ENCODE assay signal across 33 mouse cellular contexts in the genomic region with DNA sequence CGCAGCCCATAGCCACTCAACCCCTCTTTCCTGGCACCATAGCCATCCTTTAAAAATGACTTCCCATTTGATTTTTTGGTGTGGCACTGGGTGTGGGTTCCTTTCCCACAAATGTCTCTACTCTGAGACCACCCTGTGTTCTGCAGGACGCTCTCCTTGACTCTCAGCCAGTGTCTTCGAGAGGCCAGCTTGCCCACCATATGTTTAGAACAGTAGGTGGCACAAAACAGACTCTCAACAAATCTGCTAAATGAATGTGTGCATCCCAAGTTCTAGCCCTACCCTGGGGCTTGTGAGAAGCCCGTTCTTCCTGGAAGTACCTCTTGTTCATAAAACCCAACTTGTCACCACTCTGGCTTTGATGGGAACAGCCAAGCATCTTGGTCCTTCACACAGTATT. TPM values are rescaled to one million over a fixed set of nuclear protein-coding genes. Genes with fewer than 3 reads are reported as not detected.
DNase-seq lines count a peak whose midpoint lies in the region; ATAC-seq and TF ChIP-seq lines count a peak whose summit lies in the region.
"Had no signal": no experiment of that assay in that cellular context is flagged by ENCODE, and none has a peak within 500 bp of the region (broad histone marks: within the 10 kb centered on the region; RNA-seq: fewer than 3 reads in every experiment).

No protein-coding gene starts in this region.

- peak; percentile 28 for DNase-seq in cerebellum, adult 11 months
- no peak for DNase-seq in cerebellum, postnatal 4 days (ENCODE audit: low spot score in 2 of 2)
- DNase-seq in cerebellum, postnatal 10 days: peak; percentile 74 to 80
- DNase-seq in adrenal gland, adult 18-20 months (ENCODE audit: low spot score in 2 of 2): no peak
- no peak for DNase-seq in gastrocnemius, postnatal 25 days
- DNase-seq in spleen, adult 18-20 months: no peak
- DNase-seq: adrenal gland, adult 8-10 months; gastrocnemius, adult 2 months; heart, postnatal 14 days; kidney, adult 9 months; kidney, postnatal 10 days; lung, embryonic 14.5 days; lung, postnatal 14 days; midbrain, embryonic 14.5 days; right cerebral cortex, postnatal 25 days; thymus, postnatal 36 days had no signal

- no peak for TF ChIP-seq CTCF in intestine, postnatal 0 days (IDR thresholded peaks at IDR 0.05; ENCODE audit: low read depth)

- 88% methylated on average over 4 of the region's 4 CpGs for WGBS in intestine, embryonic 16.5 days
- 86% methylated on average over 4 of the region's 4 CpGs for WGBS in intestine, postnatal 0 days

- ATAC-seq in intestine, embryonic 16.5 days: no peak
- ATAC-seq in intestine, postnatal 0 days: no peak
- ATAC-seq: activated CD4-positive, CD25-positive, alpha-beta regulatory T cell, adult 4 months; forebrain, embryonic 15.5 days; hindbrain, postnatal 0 days; intestine, embryonic 15.5 days had no signal

- no peak overlapping the region for H3K27ac ChIP-seq in intestine, embryonic 16.5 days (ENCODE audit: low read length)
- H3K27ac ChIP-seq in intestine, postnatal 0 days (ENCODE audit: low read depth, low read length): no peak overlapping the region
- H3K27ac ChIP-seq: embryonic facial prominence, embryonic 15.5 days; forebrain, embryonic 15.5 days; gastrocnemius, adult 2 months; hindbrain, postnatal 0 days; intestine, embryonic 15.5 days; limb, embryonic 12.5 days; liver, embryonic 15.5 days had no signal

- 0 out of 2 replicates have a peak overlapping the region, but pooled peaks have one; percentile 1 for H3K9ac ChIP-seq in intestine, embryonic 16.5 days (ENCODE audit: low read depth, low read length)
- no peak overlapping the region for H3K9ac ChIP-seq in intestine, postnatal 0 days (ENCODE audit: low read depth, low read length)
- H3K9ac ChIP-seq: embryonic facial prominence, embryonic 15.5 days; forebrain, embryonic 15.5 days; intestine, embryonic 15.5 days; limb, embryonic 12.5 days; liver, embryonic 15.5 days; lung, embryonic 14.5 days had no signal

- H3K4me1 ChIP-seq in intestine, embryonic 16.5 days (ENCODE audit: control insufficient read depth, insufficient read depth, low read length): peaks cover 15% of the 10 kb centered on the region; the same call in 1 of the 2 replicates
- H3K4me1 ChIP-seq in intestine, postnatal 0 days (replicated peaks; ENCODE audit: control insufficient read depth, insufficient read depth, low read length): no peaks in the 10 kb centered on the region
- H3K4me1 ChIP-seq: embryonic facial prominence, embryonic 15.5 days; liver, embryonic 15.5 days had no signal

- H3K9me3 ChIP-seq in intestine, embryonic 16.5 days (ENCODE audit: control insufficient read depth, low read length): no peaks in the 10 kb centered on the region
- H3K9me3 ChIP-seq in intestine, postnatal 0 days (ENCODE audit: control insufficient read depth): no peaks in the 10 kb centered on the region
- H3K9me3 ChIP-seq: embryonic facial prominence, embryonic 15.5 days; forebrain, embryonic 15.5 days; intestine, embryonic 15.5 days; limb, embryonic 12.5 days; liver, embryonic 15.5 days had no signal

- no peaks in the 10 kb centered on the region for H3K27me3 ChIP-seq in intestine, embryonic 16.5 days (replicated peaks; ENCODE audit: control insufficient read depth, insufficient read depth, low read length)
- no peaks in the 10 kb centered on the region for H3K27me3 ChIP-seq in intestine, postnatal 0 days (replicated peaks; ENCODE audit: control insufficient read depth, insufficient read depth, low read length)
- H3K27me3 ChIP-seq: embryonic facial prominence, embryonic 15.5 days; forebrain, embryonic 15.5 days; intestine, embryonic 15.5 days; liver, embryonic 15.5 days had no signal

- no peaks in the 10 kb centered on the region for H3K36me3 ChIP-seq in intestine, embryonic 16.5 days (ENCODE audit: control insufficient read depth, insufficient read depth, low read length)
- no peaks in the 10 kb centered on the region; the same call in 1 of the 2 replicates for H3K36me3 ChIP-seq in intestine, postnatal 0 days (ENCODE audit: control insufficient read depth, insufficient read depth)
- H3K36me3 ChIP-seq: embryonic facial prominence, embryonic 15.5 days; forebrain, embryonic 15.5 days; intestine, embryonic 15.5 days; limb, embryonic 12.5 days; liver, embryonic 15.5 days had no signal

- H3K4me2 ChIP-seq in intestine, embryonic 16.5 days (ENCODE audit: low read depth, low read length): no peak overlapping the region
- no peak overlapping the region for H3K4me2 ChIP-seq in intestine, postnatal 0 days (replicated peaks; ENCODE audit: low read depth)
- H3K4me2 ChIP-seq: embryonic facial prominence, embryonic 15.5 days; forebrain, embryonic 15.5 days; intestine, embryonic 15.5 days; limb, embryonic 12.5 days; liver, embryonic 15.5 days; lung, embryonic 14.5 days had no signal

- no peak overlapping the region for H3K4me3 ChIP-seq in intestine, embryonic 16.5 days (ENCODE audit: low read length)
- H3K4me3 ChIP-seq in intestine, postnatal 0 days (ENCODE audit: low read depth, low read length): no peak overlapping the region
- H3K4me3 ChIP-seq: embryonic facial prominence, embryonic 15.5 days; forebrain, embryonic 15.5 days; gastrocnemius, adult 2 months; intestine, embryonic 15.5 days; limb, embryonic 12.5 days; liver, embryonic 15.5 days had no signal

RNA-seq across cellular contexts. Expression of a gene that starts 0.7 kb away (rescaled TPM):
- polyA plus RNA-seq in intestine, embryonic 16.5 days (2015; fragmentation: Nextera tagmentation; extraction: Ambion mirVana): 0.07 TPM in 1 of 2 replicates, not detected in the other
- polyA plus RNA-seq in intestine, postnatal 0 days (2015; fragmentation: Nextera tagmentation; extraction: Ambion mirVana): not detected in 2 replicates
- 1 to 10 TPM in 1 of 2 experiments, not detected in 1; 3.0 TPM for total RNA-seq in adrenal gland, adult 18-20 months (2021)
- total RNA-seq in gastrocnemius, postnatal 25 days (2021): under 1 TPM; 0.48 to 0.49 TPM
- total RNA-seq: adrenal gland, postnatal 4 days; common myeloid progenitor, adult 5-6 weeks; heart, postnatal 14 days; liver, adult 2 months; monocyte, adult 5-6 weeks had no signal
- polyA plus RNA-seq: activated CD4-positive, CD25-positive, alpha-beta regulatory T cell, adult 4 months; heart, embryonic 14.5 days; liver, adult 2 months; liver, embryonic 15.5 days; lung, embryonic 14.5 days; neural tube, embryonic 14.5 days had no signal

RNA-seq across cellular contexts. Expression of a gene that starts 1.8 kb away (rescaled TPM):
- 96.4 and 113 TPM in 2 replicates for polyA plus RNA-seq in intestine, embryonic 16.5 days (2015; fragmentation: Nextera tagmentation; extraction: Ambion mirVana)
- polyA plus RNA-seq in intestine, postnatal 0 days (2015; fragmentation: Nextera tagmentation; extraction: Ambion mirVana): 132 and 142 TPM in 2 replicates
- total RNA-seq in adrenal gland, adult 18-20 months (2021): 1 to 10 TPM; 1.7 to 4.5 TPM
- total RNA-seq in gastrocnemius, postnatal 25 days (2021): 1 to 10 TPM; 3.9 to 5.3 TPM
- total RNA-seq: CH12.LX; common myeloid progenitor, adult 5-6 weeks; liver, adult 2 months; monocyte, adult 5-6 weeks had no signal
- polyA plus RNA-seq: activated CD4-positive, CD25-positive, alpha-beta regulatory T cell, adult 4 months; C2C12; liver, adult 2 months had no signal

Comparison
In these comparisons a context has a peak if more than half of its experiments do, and no peak if none do; other contexts are left out.
1. DNase-seq: peak in cerebellum, adult 11 months (single experiment) and cerebellum, postnatal 10 days (2 of 2); none in cerebellum, postnatal 4 days (0 of 2), adrenal gland, adult 18-20 months (0 of 2), gastrocnemius, postnatal 25 days (single experiment) and spleen, adult 18-20 months (0 of 2).